Mouse (Mus musculus) left cerebral cortex, adult 2 months (tissue): ENCODE results near the gene Slc32a1. TPM values are rescaled to one million over a fixed set of nuclear protein-coding genes. Genes with fewer than 3 reads are reported as not detected.

Experiments
- DNase-seq, 2 experiments: peaks; one replicate each; pipeline ENCODE4 v3.0.0; 2021 to 2022; ENCODE audit warnings: low spot score in 2 of 2, mixed read lengths in 1 of 2; ENCODE audit errors: extremely low spot score in 1 of 2
- H3K27ac ChIP-seq: fragments of 200-600 bp; 2 replicates; pipeline ENCODE4 v1.8.1; 2022
- H3K4me3 ChIP-seq: fragments of 200-600 bp; 2 replicates; pipeline ENCODE4 v1.8.1; 2022
- CTCF ChIP-seq: fragments of 200-600 bp; IDR thresholded peaks from 2 replicates; pipeline ENCODE4 v1.8.1; 2022; ENCODE audit warnings: antibody characterized with exemption, mild to moderate bottlenecking, moderate library complexity
- intact Hi-C: fragments of 180-260 bp; cut with DNase I; formaldehyde crosslinking; loops from one replicate; pipeline ENCODE4 v1.15.1; 2025
- total RNA-seq, 2 experiments: library from RNA; stranded (reverse); gene quantifications; 2 replicates each; pipeline ENCODE4 v1.2.3; 2021

Gene Slc32a1
- total RNA-seq, 2 experiments from 2014 or later = 83.5 to 97.2 TPM

DNA sequence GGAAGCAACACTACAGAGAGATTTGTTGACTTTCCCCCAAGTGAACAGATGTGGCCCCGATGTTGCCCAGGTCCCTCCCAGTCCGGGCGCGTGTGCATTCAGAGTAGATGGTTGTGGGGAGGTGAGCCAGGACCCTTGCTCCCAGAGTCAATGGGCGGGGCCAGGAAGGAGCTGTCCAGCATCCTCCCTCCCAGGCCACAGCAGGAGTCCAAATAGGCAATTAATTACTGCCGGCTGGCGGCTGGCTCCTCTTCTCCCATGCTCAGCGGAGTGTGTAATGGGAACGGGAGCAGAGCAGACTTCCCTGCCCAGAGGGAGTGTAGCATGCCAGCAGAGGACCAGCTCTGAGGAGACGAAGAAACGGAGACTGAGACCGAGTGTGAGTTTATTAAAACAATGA lies 15.5 kb upstream of the Slc32a1 start:
- intact Hi-C loops = no loop called here
- no peak for TF ChIP-seq CTCF
- Histone ChIP-seq H3K27ac (no peak overlapping the region), H3K4me3 (no peak overlapping the region)
- peak in 1 of 2 experiments; percentile 36 for DNase-seq

DNA sequence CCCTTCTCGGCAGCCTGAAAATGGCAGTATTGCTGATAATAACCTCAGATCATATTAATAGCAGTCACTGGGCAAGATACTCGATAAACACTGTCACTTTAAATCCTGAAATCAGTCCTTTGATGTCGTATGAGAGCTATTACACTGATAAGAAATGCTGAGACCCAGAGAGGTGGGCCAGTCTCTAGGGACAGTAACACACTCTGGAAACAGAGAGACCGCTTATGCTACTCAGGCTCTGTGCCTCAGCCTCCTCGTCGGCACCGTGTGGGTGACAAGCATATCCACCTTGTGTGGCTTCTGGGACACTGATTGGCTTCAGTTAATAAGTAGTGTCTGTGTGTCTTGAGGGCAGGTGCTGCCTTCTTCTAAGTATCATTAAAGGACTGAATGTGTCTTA lies 15.0 kb upstream of the Slc32a1 start:
- H3K4me3 ChIP-seq = no peak overlapping the region
- TF ChIP-seq CTCF = no peak
- no peak for DNase-seq
- no peak overlapping the region for H3K27ac ChIP-seq
- intact Hi-C loops = no loop called here

DNA sequence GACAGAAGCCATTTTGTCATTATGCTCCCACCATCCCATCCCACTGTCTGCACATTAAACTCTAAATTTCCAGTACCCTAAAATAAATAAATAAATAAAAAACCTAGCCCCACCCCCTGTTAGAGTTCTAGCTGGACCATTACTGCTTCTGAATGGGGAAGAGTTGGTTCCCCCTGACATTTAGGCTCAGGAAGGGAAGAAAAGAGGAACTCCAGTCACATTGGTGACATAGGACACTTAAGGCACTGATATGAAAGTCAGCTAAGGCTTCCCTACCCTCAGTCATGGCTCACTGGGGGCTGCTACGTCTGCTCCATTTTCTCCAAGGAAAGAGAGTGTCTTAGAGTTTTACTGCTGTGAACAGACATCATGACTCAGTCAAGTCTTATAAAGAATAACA lies 13.8 kb upstream of the Slc32a1 start:
- H3K27ac ChIP-seq = no peak overlapping the region
- H3K4me3 ChIP-seq = no peak overlapping the region
- DNase-seq = no peak
- no peak for TF ChIP-seq CTCF
- intact Hi-C loops = no loop called here

DNA sequence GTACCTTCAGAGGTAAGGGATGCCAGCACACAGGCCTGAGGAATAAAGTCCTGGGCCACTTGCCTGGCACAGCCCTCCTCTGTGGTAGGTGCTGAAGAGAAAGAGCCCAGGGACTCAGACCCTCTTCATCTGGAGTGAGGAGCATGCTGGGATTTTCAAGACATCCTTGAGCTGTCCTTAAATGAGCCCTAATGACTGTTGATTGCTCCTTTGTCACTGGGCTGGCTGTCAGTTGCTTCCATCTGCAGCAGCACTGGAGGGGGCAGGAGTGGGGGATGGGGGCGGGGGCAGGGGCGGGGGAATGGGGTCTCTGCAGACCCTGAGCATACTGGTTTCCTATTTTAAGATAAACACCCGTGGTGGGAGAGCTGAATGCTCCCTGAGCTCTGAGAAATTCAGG lies 10.1 kb upstream of the Slc32a1 start:
- TF ChIP-seq CTCF = no peak
- Histone ChIP-seq H3K4me3 (no peak overlapping the region), H3K27ac (no peak overlapping the region)
- intact Hi-C loops = no loop called here
- DNase-seq = no peak

DNA sequence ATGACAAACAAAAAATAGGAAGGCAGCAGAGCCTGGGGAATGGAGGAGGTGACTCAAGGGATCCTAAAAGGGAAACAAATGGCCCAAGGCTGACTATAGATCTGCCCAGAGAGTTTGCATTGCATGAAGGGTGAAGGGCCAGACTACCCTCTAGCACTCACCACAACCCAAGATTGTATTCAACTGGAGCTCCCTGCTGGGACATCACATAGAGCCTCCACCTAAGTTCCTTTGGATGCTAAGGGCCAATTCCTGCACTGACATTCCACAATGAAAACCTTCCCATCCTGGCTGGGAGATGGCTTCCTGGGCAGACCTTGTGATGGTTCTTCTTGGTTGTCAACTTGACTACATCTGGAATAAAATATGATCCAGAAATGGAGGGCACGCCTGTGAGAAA lies 9.2 kb upstream of the Slc32a1 start:
- no peak for DNase-seq
- Histone ChIP-seq H3K27ac (no peak overlapping the region), H3K4me3 (no peak overlapping the region)
- TF ChIP-seq CTCF = no peak
- intact Hi-C loops = no loop called here

DNA sequence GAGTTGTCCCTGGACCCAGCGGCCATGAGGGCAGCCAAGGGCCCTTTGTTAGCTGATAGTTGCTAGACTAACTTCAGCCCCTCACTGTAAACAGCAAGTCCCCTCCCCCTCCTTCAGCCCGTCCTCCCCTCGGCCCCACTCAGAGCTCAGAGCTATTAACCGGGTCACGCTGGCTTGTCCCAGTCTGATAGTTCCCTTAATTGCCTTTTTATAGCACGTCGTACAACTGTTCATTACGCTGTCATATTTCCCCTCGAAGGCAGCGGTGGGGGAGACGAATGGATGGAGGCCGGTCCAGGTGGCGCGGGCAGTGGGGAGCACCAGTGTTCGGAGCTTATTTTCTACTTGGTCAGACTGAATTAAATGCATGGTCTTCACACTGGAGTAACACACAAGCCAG lies 7.9 kb upstream of the Slc32a1 start:
- no peak for TF ChIP-seq CTCF
- DNase-seq = no peak
- no peak overlapping the region for H3K27ac ChIP-seq
- intact Hi-C loops = no loop called here
- no peak overlapping the region for H3K4me3 ChIP-seq

DNA sequence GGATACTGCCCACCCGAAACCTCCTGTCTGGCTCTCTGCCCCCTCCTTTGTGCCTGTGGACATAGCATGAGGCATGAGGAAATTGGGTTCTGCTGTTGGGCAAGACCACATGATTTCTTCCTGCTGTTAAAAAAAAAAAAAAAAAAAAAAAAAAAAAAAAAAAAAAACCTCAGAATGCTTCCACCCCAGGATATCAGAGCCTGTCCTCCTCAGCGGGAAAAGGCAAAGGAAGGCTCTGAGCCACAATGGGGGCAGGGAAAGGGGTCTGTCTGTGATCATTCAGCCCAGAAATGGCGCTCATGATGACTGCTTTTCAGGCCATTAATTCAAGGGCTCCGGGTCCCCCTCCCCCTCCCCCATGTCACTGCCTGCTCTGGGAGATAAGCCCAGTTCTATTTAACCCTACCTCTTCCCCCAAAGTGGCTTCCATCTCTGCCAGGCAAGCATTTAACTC lies 4.0 kb upstream of the Slc32a1 start:
- TF ChIP-seq CTCF = no peak
- intact Hi-C loops = no loop called here
- Histone ChIP-seq H3K4me3 (no peak overlapping the region; the same call in 1 of the 2 replicates), H3K27ac (no peak overlapping the region)
- no peak for DNase-seq

DNA sequence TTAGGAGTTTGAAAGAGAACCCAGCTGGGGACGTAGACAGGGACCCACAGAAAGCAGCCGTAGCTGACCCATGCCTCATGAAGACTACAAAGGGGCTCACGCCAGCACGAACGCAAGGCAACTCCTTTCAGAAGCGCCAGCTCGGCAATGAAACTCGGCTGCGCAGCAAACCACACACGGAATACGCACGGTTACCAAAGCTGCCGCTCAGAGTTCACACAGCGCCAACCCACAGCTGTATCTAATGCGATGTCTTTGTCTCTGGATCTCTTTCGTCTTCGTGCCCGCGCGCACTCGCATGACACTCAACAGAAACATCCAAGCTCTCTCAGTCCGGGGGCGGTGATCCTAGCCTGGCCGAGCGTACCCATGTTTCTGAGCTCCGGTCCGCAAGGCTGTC lies 886 bp upstream of the Slc32a1 start:
- Histone ChIP-seq H3K27ac (no peak overlapping the region), H3K4me3 (no peak overlapping the region)
- intact Hi-C loops = loop anchor here (5.0 kb wide), 1 partner anchor 57 kb away; no protein-coding TSS in a partner anchor
- peak in 1 of 2 experiments; percentile 38 for DNase-seq
- no peak for TF ChIP-seq CTCF

DNA sequence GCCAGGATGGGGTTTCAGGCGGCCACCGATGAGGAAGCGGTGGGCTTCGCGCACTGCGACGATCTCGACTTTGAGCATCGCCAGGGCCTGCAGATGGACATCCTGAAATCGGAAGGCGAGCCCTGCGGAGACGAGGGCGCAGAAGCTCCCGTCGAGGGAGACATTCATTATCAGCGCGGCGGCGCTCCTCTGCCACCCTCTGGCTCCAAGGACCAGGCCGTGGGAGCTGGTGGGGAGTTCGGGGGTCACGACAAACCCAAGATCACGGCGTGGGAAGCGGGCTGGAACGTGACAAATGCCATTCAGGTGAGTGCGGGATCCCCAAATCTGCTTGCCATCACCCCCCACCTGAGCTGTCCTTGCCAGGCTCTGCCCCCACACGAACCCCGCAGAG lies 756 bp downstream of the Slc32a1 start:
- intact Hi-C loops = loop anchor here (5.0 kb wide), 1 partner anchor 59 kb away; no protein-coding TSS in a partner anchor
- no peak for DNase-seq

DNA sequence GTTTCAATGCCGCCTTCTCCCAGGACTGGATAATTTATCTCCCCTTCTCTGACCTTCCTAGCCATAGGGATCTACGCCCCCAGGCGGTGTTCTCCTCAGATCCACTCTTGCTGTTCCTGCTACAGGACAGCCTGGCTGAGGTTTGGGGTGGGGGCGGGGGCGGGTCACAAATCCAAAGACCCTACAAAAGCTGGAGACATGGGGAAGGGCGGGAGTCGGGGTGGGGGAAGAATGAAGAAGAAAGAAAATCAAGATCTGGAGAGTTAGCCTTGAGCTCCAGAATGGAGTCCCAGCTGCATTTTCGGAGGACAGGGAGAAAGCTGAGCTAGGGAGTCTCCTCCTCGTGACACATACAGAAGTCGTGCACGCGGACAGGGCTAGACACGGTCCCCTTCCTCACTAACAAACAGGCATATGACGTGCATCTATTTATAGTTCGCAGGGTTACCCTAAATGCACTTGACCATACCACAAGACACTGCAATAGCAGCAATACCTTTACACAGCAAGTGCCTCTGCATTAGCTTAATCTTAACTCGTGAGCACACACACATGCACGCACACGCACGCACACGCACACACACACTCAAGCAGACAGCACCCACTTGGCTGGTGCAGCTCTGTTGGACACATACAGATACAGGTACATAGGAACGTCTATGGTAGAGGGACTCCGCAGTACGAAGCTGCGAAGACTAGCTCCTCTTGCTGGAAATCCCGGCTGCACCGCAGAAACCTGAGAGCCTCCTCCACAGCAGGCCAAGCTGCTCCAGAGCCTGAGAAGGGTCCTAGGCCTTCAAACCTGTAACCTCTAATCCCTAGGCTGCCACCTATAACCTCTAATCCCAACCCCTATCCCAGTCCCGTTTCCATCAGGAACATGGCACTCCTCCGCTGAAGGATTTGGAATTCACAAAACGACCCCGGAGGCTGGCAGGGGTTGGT lies 1.4 kb downstream of the Slc32a1 start:
- peak overlapping the region; percentile 32 for H3K4me3 ChIP-seq
- intact Hi-C loops = loop anchor here (5.0 kb wide), 1 partner anchor 60 kb away; no protein-coding TSS in a partner anchor
- no peak overlapping the region for H3K27ac ChIP-seq
- DNase-seq = no peak
- TF ChIP-seq CTCF = no peak

More for the DNA sequence above, 756 bp downstream of the Slc32a1 start:
- H3K27ac ChIP-seq = peak overlapping the region; percentile 32
- H3K4me3 ChIP-seq = peak overlapping the region; percentile 32
- no peak for TF ChIP-seq CTCF

DNA sequence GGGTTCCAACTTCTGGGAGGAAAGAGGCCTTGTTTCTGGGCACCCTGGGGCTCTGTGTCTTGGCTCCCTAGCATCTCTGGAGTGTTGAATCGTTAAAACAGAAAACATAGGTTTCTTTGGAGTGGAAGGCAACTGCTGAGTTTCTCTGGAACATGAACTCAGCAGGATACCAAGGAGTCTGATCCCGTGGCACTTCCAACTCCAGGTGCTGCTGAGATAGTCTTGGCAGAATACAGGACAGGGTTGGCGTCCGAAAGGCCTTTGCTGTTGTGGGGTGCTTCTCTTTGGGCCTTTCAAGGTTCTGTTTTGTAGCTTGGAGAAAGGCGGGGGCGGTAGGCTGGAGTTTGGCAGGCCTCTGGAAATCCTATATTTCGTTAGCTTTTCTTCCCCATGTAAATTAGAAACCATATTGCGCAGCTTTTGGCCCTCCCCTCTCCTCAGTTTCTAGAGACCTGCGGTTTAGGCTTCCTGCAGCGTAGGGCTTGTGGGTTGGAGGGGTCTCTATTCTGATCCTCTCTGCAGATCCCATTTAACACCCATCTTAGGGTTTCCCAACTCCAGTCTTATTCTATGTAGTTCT lies 2.2 kb downstream of the Slc32a1 start:
- Histone ChIP-seq H3K4me3 (peak overlapping the region; percentile 11), H3K27ac (no peak overlapping the region)
- TF ChIP-seq CTCF = no peak
- DNase-seq = no peak
- intact Hi-C loops = loop anchor here (5.0 kb wide), 1 partner anchor 60 kb away; no protein-coding TSS in a partner anchor
